Mouse (Mus musculus) effector memory CD4-positive, alpha-beta T cell, adult 5 months (primary cell): Measurements from ENCODE around the gene Fam217b. TPM values are rescaled to one million over a fixed set of nuclear protein-coding genes. Genes with fewer than 3 reads are reported as not detected.

Source experiments
- polyA plus RNA-seq: library from polyadenylated mRNA; unstranded; fragments of 100-300 nt; shearing (Covaris generic); gene quantifications from one replicate; pipeline ENCODE4 v1.2.1, GENCODE M21; 2017

Fam217b gene
- polyA plus RNA-seq, result not detected

DNA sequence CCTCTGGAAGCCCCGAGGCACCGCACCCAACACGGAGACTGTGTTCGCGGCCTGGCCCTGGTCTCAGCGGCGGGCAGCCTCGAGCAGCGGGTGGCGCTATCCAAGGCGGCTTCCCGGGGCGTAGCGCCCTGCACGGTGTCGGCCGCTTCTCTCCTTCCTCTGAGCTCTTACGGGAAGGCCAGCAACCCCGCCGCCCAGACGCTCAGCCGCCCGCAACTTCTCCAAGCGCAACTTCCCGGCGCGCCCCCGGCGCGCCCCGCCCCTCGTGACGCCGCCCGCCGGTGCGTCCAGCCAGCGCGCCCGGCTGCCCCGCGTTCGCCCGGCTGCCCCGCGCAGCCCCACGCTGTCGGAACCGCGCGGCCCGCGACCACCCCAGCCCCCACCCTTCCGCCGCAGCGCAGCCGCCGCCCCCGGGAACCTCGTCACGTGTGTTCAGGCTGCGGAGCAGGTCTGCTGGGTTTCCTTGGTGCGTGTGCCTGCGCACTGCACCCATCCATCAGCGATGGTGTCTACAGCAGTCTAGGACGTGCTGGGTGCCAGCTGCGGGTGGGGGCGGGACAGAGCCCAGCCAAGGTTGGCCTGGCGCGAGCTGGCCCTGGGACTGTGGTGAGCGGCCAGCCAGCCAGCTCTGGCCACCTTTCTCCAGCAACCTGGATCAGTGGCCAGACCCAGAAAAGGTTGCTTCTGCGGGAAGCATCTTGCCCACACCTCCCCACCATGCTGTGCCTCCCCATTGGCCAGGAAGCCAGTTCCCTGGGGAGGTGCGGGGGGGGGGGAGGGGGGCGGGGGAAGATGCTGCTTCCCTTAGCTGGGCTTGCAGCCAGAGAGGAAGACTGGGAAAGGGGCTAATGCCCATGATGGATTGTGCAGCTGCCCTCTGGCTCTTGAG, at the start of gene Fam217b, which contains the start of gene Ppp1r3d:
Gene Fam217b (plus strand): TSS at position 264 of the 889 bp plus-strand sequence.
Gene Ppp1r3d (minus strand): TSS at position 212 of the 889 bp plus-strand sequence.

DNA sequence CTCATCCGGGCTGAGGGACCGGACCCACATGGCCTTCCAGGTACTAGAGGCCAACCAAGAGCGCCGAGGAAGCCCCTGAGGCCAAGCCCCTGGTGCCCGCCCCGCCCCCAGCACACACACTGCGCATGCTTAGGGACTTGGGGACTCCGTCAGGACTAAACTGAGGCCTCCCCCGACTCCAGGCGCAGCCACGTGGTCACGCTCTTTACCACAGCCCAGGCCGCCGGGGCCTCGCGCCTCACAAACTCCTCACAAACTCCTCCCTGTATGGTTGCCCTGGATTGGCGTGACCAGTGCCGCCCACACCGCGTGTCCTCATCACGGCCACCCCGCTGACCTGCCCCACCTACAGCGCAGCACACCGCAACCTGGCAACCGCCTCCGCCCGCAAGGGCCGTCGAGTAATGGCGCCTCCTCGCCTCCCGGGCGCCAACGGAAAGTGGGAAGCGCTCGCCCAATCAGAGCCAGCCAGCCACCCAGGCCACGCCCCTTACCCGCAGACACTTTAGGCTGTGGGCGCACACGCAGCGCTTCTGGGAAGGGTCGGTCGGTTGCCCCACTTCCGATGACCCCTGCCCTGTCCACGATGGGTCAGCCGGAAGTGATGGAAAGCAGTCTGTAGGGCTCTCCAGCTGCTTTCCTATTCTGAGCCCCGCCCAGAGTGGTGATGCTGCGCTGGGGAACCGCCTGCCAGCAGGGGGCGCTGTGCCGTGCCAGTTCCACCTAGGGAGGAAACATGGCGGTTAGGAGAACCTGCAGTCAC, 7.1 kb upstream of the Fam217b start, which contains the start of gene Sycp2:
Gene Sycp2 (minus strand): TSS at position 633 of the 763 bp plus-strand sequence.

GRCm38 (mm10) chr2:178430231-178430630, 15.9 kb downstream of the Fam217b start, which contains the start of gene Cdh26:
Gene Cdh26, plus strand, starts transcription at chr2:178430531.

Other genes starting within 250 kb of the Fam217b start
- gene Sycp2, start 6.8 kb upstream of the Fam217b start, polyA plus RNA-seq, result 0.14 TPM
- gene Ppp1r3d, start 52 bp upstream of the Fam217b start, polyA plus RNA-seq, result not detected
- not detected for gene Cdh26, start 16.0 kb downstream of the Fam217b start, polyA plus RNA-seq